Mouse (Mus musculus) cerebellum, adult 11 months (tissue): ENCODE results near the gene Lamtor1.

Experiments used
- DNase-seq: peaks from one replicate; pipeline ENCODE4 v3.0.0; 2022

Gene Lamtor1

DNA sequence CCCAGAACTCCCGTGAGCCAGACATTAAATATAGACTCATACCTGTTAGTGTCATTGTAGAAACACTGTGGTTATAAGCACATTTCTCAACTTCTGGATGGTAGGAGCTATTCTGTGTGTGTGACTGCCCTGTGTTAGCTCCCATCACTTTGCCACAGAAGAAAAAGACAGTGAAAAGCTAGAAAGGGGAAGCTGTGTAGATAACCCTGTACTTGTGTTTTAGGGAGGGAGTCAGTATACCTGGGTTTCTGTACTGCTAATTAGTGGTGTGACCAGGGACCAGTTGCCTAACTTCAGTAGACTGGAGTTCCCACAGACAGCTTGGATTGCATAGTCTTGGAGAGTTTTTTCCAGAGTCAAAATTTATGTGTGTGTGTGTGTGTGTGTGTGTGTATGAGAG, 50.8 kb downstream of the Lamtor1 start:
- no peak for DNase-seq

DNA sequence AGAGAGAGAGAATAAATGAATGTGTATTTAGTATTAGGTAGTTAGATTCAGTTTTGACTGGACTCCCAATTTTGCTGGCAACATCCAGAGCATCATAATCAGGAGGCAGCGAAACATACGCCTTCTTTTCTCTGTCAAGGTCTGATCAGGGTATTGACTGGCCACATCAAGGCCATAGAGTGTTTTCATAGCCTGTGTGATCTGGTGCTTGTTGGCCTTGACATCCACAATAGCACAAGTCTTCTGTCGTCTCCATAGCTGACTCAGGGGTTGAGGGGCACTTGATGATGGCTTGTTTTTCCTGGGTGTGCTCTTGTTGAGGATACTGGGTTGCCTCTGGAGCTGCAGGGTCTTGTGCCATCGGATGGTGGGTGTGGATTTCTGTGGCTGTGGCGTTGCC, 51.2 kb downstream of the Lamtor1 start:
- DNase-seq, result no peak

DNA sequence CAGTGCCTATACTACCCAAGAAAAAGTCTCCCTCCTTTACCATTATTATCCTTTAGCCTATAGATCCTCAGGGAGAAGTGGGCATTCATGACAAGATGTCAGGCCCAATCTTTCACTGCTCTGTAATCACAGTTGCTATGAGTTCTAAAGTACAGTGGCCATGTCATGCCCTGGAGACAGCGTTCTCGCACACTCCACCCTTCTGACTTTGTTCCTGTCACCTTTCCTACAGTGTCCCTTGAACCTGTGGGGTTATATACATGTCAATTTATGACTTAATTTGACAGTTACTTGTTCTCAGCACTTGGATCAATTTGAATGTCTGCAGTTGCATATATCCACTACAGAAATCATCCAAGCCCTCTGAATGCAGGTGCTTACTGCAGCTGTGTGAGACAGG, 57.1 kb downstream of the Lamtor1 start:
- DNase-seq, result no peak

DNA sequence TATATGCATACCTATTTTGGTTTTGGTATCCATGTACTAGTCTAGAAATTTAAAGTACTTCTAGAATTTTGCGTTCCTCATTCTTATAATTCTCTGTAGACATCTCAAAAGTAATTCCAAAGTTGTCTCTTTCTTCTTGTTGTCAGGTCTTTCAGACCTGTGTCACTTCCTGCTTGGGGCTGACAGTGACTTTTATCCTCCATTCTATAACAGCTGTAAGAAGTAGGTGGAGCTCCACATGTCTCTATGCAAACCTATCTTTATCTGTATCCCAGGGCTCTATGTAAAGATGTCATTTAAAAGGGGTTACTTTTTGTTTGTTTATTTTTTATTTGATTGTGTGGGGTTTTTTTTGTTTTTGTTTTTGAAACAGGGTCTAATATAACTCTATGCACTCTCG, 57.9 kb downstream of the Lamtor1 start:
- no peak for DNase-seq

DNA sequence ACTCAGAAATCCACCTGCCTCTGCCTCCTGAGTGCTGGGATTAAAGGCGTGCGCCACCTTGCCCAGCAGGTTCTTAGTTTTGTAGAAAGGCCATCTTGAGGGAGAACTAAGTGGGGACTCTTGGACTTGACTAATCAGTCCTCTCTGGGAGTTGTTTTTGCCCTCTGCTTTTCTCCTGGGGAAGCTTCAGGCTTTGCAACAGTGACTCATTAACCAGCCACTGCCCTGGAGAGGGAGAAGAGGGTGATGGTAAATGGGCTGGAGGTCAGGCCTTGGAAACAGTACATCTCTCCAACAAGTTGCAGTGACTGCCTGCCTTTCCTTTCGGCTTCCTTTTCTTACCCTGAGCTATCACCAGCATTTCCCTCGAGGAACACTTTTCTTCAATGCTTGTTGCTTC, 58.8 kb downstream of the Lamtor1 start:
- DNase-seq, result no peak

DNA sequence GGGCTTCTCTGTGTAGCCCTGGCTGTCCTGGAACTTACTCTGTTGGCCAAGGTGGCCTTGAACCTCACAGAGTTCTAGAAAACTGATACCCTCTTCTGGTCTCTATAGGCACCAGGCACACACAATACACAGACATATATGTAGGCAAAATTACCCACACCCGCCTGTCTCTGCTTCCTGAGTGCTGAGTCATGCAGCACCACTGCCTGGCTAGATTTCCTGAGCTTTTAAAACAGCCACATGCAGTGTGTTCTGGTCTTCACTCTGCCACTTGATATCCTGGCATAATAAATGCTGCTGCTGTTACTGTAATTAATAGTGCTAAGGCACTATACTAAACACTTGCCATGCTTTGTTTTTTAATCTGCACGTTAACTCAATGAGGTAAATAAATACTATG, 59.9 kb downstream of the Lamtor1 start:
- DNase-seq, result no peak

DNA sequence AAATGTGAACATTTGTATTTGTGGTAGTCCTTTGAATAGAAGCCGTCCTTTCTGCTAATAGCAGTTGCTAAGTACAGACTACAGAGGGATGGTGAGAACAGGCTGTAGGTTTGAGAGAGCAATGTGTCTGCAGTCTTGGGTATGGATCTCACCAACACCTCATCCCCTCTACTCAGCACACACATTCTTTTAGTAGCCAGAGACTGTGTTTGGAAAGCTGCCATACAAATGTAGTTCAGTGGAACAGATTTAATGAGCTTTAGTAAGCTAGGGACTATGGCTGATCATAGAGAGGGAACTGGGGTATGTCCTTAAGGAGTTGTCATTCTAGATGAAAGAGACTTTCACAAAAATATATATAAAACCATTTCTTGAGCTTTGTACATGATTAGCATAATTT, 61.6 kb downstream of the Lamtor1 start:
- no peak for DNase-seq

DNA sequence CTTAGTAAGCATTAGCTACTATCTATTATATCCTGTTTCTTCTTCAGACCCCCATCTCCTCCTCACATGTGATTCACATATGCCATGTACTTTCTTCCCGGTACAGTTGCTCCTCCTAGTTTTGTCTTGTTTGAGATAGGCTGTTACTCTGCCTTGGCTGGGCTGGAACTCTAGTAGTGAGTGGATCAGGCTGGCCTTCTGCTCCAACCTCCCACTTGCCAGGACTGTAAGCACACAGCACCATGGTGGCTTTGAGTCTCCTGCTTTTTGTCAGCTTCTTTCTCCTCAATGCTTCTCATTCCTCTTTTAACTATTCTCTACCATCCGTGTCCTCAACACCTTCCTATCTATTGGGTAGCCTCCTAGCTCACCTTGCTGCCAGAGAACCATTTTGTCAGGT, 63.0 kb downstream of the Lamtor1 start:
- no peak for DNase-seq

DNA sequence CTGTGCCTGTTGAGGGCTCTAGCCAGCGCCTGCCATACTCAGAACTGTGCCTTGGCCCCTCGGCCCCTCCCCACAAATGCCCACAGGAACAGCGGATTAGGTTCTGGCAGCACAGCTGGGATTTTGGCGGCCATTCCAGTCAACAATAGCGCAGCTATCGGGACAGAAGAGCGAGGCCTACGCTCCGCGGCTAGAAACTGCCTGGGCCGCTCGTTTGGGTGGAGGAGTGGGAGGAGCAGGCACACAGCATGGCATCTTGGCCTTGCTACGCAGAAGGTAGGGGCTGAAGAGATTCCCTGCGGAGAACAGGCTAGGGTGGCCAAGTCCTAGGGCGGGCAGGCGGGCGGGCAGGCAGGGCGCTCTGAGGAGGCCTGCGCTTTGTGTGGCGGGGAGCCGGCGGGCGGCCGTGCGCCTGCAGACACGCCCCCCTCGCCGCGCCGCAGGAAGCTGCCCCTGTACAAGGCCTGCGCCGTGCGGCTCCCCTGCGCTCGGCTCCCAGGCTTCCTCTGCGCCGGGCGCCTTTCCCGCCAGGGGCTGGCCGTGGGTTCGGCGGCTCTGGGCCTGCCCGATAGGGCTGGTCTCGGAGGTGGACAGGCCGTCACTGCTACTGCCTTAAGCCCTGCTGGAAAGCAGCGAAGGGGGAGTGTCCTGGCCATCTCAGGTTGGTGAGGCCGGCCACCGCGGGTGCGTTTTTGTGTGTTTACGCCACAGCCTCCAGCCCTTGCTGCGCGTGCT, 64.2 kb downstream of the Lamtor1 start:
- DNase-seq, result peak; percentile 85

DNA sequence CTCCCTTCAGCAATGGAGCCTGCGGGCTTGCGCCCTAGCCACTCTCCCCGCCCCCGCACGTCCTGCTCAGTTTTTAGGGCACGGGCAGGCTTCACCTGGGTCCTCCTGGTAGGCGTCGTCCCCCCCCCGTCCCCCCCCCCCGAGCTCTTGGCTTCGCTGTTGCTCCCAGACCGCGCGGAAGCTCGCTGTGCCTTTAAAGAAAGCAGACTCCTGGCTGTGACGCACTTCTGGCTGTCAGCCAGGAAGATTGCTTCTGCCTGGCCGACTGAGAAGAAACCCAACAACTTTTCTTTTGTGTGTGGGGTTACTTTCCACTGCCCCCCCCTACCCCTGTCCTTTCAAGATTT, 64.7 kb downstream of the Lamtor1 start:
- no peak for DNase-seq

DNA sequence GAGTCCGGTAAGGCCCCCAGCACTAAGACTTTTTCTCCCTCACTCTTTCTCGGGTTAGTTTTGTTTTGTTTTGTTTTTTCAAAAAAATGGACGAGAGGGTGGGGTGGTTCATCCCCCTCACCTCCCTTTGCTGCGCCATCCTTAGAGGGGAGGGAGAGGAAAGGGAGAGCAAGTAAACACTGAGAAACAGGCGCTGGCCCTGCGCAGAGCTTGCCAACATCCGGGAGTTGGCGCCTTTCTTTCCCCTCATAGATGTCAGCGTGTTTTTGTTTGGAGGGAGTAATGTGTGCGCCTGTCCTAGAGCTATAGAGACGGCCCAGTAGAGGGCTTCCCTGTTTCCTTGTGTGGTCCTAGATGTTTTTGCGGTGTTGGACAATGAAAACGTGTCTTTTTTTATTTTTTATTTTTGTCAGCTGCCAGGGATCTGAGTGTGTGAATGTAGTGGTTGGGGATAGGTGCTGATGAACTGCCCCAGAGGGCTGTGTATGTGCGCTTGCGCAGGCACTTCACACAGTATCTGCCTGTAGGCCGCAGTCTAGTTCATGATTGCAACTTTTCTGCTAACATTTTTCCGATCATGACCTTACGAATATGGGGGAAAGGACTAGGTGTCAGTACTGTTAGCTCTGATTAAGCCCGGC, 65.2 kb downstream of the Lamtor1 start:
- DNase-seq, result peak; percentile 77

DNA sequence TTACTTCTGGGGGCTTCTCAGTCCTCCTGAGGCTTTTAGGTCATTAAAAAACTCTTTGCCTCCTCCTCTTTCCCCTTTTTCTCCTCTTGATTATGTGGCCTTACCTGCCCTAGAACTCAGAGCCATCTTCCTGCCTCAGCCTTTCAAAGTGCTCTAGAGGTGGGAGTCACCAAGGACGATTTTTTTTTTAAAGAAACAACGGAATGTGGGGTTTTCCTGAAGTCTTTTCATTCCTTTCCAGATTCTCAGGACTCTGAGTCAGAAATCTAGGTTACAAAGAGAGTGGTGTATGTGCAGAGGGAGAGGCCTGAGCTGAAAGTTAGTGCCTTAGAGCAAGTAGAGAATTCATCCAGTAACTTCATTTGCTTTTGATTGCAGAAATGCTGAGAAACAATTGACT, 66.0 kb downstream of the Lamtor1 start:
- no peak for DNase-seq

DNA sequence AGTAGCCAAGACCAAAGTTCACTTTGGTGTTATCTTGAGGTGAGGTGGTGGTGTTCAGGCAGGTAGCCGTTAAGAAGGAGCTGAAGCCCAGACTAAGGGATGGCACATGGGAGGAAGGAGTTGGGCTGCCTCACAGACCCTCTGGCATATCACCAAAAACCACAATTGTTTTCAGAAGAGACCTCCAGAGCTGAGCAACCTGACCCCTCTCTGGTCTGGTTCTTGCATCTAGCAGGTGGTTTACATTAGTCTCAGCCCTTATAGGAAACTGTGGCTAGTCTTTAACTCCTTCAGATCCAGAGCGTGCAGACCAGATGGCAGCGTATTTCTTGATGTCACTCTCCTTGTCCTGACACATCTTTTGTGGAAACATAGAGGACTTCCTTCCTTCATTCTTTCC, 68.0 kb downstream of the Lamtor1 start:
- DNase-seq, result no peak

DNA sequence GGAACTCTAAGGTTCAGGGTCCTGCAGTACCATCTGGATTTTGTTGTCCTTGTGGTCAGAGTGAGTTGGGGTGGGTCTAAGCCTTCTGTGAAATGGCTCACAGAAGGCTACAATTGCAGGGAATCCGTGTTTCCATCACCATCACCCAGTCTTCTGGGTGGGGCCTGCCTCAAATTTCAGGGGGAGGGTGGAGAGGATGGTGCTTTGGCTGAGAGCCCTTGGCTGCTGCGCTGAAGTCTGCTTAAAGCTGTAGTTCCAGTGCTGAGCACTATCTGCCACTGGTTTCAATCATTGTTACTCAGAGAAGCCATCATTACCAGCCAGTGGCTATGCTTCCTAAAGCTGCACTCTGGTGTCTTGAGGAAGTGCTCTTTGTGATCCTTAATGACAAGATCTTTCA, 68.8 kb downstream of the Lamtor1 start:
- DNase-seq, result no peak
